Mouse (Mus musculus): ENCODE measurements around the gene Sirpb1b. TPM values are rescaled to one million over a fixed set of nuclear protein-coding genes. Genes with fewer than 3 reads are reported as not detected.

Sirpb1b gene
- 0.23 TPM in 1 of 2 replicates, not detected in the other for polyA plus RNA-seq (2012; rRNA removed)

GRCm38 (mm10) chr3:15574887-15575286 is at the start of gene Sirpb1b:
Gene Sirpb1b (minus strand): TSS chr3:15575065.

Other genes with a start within 250 kb of the Sirpb1b start
- not detected in 2 replicates for gene Gm9733, start 242.8 kb downstream of the Sirpb1b start, polyA plus RNA-seq (2012; rRNA removed)
- 0.46 TPM in 1 of 2 replicates, not detected in the other for gene Sirpb1a, start 148.5 kb downstream of the Sirpb1b start, polyA plus RNA-seq (2012; rRNA removed)

All from ovary, adult 2 months (tissue).